Mouse (Mus musculus) forebrain, embryonic 14.5 days (tissue): Measurements from ENCODE around the gene Mettl22. TPM values are rescaled to one million over a fixed set of nuclear protein-coding genes. Genes with fewer than 3 reads are reported as not detected.

Source experiments
- ATAC-seq: fragments of 200-750 bp; cut with Nextera tagmentation; 2 replicates; pipeline ENCODE4 v1.8.0; 2017; ENCODE audit warnings: mild to moderate bottlenecking, moderate library complexity
- DNase-seq: peaks from one replicate; pipeline ENCODE4 v3.0.0-alpha.2; 2015; ENCODE audit warnings: low spot score
- H3K27ac ChIP-seq: fragments of 300-500 bp; sonication (generic); 2 replicates; pipeline ENCODE4 v1.5.1; 2014; ENCODE audit warnings: low read depth, mild to moderate bottlenecking, control low read depth, low read length, moderate library complexity
- H3K27me3 ChIP-seq: fragments of 300-500 bp; sonication (generic); replicated peaks from 2 replicates; pipeline ENCODE4 v1.6.1; 2014; ENCODE audit warnings: low read length, control low read depth, mixed read lengths; ENCODE audit not compliant: control insufficient read depth, insufficient read depth
- H3K36me3 ChIP-seq: fragments of 300-500 bp; sonication (generic); 2 replicates; pipeline ENCODE4 v1.6.1; 2014; ENCODE audit warnings: low read length, control low read depth; ENCODE audit not compliant: control insufficient read depth, insufficient read depth
- H3K4me1 ChIP-seq: fragments of 300-500 bp; sonication (generic); 2 replicates; pipeline ENCODE4 v1.6.1; 2014; ENCODE audit warnings: antibody characterized with exemption, low read length, control low read depth; ENCODE audit not compliant: control insufficient read depth, insufficient read depth
- H3K4me2 ChIP-seq: fragments of 300-500 bp; sonication (generic); 2 replicates; pipeline ENCODE4 v1.6.1; 2014; ENCODE audit warnings: mild to moderate bottlenecking, control low read depth, low read length
- H3K4me3 ChIP-seq: fragments of 300-500 bp; sonication (generic); 2 replicates; pipeline ENCODE4 v1.5.1; 2014; ENCODE audit warnings: low read depth, low read length, control low read depth
- H3K9ac ChIP-seq: fragments of 300-500 bp; sonication (generic); 2 replicates; pipeline ENCODE4 v1.6.1; 2014; ENCODE audit warnings: mild to moderate bottlenecking, low read length, control low read depth, moderate library complexity
- H3K9me3 ChIP-seq: fragments of 300-500 bp; sonication (generic); replicated peaks from 2 replicates; pipeline ENCODE4 v1.6.1; 2016; ENCODE audit warnings: low read length, control low read depth, mixed read lengths; ENCODE audit not compliant: control insufficient read depth
- WGBS: fragments of 180-500 bp; shearing (Covaris S2); extraction: QIAGEN DNeasy Blood & Tissue Kit; methylation state at CpG from one replicate; pipeline ENCODE4 v1.1.7; 2014; 5-methylcytosine and 5-hydroxymethylcytosine counted together
- polyA plus RNA-seq: library from polyadenylated mRNA; unstranded; fragments of >200 nt; fragmentation: Nextera tagmentation; extraction: Ambion mirVana; gene quantifications from 2 replicates; pipeline ENCODE4 v1.2.1, GENCODE M21; 2014

Mettl22 gene
- polyA plus RNA-seq, 1 experiment from 2014 or later: 48.6 TPM

GRCm38 (mm10) chr16:8521322-8521721 lies 50.7 kb downstream of the Mettl22 start:
- no peaks in the 10 kb centered on the region for H3K9me3 ChIP-seq
- H3K27ac ChIP-seq: no peak overlapping the region
- DNase-seq: no peak
- H3K4me1 ChIP-seq: peaks cover 16% of the 10 kb centered on the region
- no peak overlapping the region for H3K4me2 ChIP-seq
- peaks cover 38% of the 10 kb centered on the region for H3K27me3 ChIP-seq
- no peaks in the 10 kb centered on the region for H3K36me3 ChIP-seq
- no peak overlapping the region for H3K4me3 ChIP-seq
- ATAC-seq: no peak
- 80% methylated on average over 4 of the region's 4 CpGs for WGBS
- no peak overlapping the region for H3K9ac ChIP-seq

- Histone ChIP-seq H3K27me3 (peaks cover 52% of the 10 kb centered on the region), H3K9ac (peak overlapping the region; percentile 13), H3K4me2 (no peak overlapping the region; the same call in 1 of the 2 replicates), H3K27ac (peak overlapping the region; percentile 72), H3K4me1 (peaks cover 16% of the 10 kb centered on the region), H3K9me3 (no peaks in the 10 kb centered on the region), H3K36me3 (no peaks in the 10 kb centered on the region), H3K4me3 (no peak overlapping the region)
- peak; percentile 95 for ATAC-seq
- WGBS: 5% methylated on average over 11 of the region's 11 CpGs
- DNase-seq: peak; percentile 93
These were observed 53.0 kb downstream of the Mettl22 start for GRCm38 (mm10) chr16:8523480-8524144.

DNA sequence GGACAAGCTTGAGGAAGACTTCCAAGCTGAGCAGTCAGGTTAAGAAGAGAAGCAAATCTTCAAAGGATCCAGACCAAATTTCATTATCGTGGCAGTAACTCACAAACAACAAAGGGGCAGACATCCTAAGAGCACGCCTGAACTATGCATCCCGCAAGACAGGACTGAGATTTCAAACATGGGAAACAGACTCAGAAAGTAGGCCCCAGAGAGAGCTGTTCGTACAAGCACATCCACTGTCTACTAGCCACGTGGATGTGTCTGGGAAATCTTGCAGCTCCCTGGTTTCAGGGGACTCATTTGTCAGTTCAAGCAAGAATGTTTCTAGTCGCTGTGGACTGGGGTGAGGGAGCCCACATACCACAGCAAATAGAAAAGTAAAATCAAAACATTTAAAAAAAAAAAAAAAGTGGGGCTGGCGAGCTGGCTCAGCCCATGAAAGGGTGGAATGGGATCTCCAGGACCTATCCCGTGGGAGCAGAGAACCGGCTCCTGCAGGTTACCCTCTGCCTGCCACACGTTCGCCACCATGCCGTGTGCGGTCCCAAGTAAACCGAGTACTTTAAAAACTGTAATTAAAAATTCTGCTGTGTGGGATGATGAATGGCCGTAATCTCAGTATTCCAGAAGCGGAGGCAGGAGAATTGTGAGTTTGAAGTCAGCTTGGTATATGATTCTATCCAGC lies 53.7 kb downstream of the Mettl22 start:
- WGBS: 51% methylated on average over 16 of the region's 16 CpGs
- H3K4me3 ChIP-seq: no peak overlapping the region
- ATAC-seq: peak; percentile 8; the same call in 1 of the 2 replicates
- H3K36me3 ChIP-seq: no peaks in the 10 kb centered on the region
- DNase-seq: peak; percentile 37
- H3K9ac ChIP-seq: 0 out of 2 replicates have a peak overlapping the region, but pooled peaks have one; percentile 13
- peaks cover 52% of the 10 kb centered on the region for H3K27me3 ChIP-seq
- no peak overlapping the region; the same call in 1 of the 2 replicates for H3K4me2 ChIP-seq
- H3K27ac ChIP-seq: peak overlapping the region; percentile 72
- peaks cover 16% of the 10 kb centered on the region for H3K4me1 ChIP-seq
- H3K9me3 ChIP-seq: no peaks in the 10 kb centered on the region

GRCm38 (mm10) chr16:8525293-8525692 lies 54.7 kb downstream of the Mettl22 start:
- no peak for DNase-seq
- ATAC-seq: no peak
- no peak overlapping the region for H3K9ac ChIP-seq
- no peaks in the 10 kb centered on the region for H3K9me3 ChIP-seq
- H3K27ac ChIP-seq: no peak overlapping the region
- H3K4me3 ChIP-seq: no peak overlapping the region
- no peaks in the 10 kb centered on the region for H3K36me3 ChIP-seq
- peaks cover 16% of the 10 kb centered on the region for H3K4me1 ChIP-seq
- H3K4me2 ChIP-seq: no peak overlapping the region
- WGBS: 67% methylated on average over 3 of the region's 3 CpGs
- peaks cover 52% of the 10 kb centered on the region for H3K27me3 ChIP-seq

DNA sequence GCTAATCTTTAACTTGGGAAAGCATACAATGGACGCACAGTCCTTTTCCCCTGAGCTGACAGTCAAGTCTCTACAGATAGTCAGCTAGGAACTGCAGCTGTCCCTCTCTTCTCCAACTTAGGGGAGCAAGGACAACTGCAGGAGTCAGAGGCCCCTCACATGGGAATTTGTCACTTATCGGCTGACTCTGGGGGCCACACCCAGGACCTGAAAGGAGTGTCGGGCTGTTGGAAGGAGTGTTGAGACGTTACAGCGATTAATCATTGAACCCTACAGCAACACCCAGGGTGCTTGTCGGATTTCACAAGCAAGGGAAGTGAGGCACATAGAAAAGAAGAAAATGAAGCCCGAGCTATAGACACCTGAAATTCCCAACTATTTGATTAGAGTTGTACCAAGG lies 55.3 kb downstream of the Mettl22 start:
- 85% methylated on average over 7 of the region's 7 CpGs for WGBS
- H3K9ac ChIP-seq: no peak overlapping the region
- no peaks in the 10 kb centered on the region for H3K36me3 ChIP-seq
- H3K27ac ChIP-seq: no peak overlapping the region
- DNase-seq (no peak), ATAC-seq (no peak)
- H3K9me3 ChIP-seq: no peaks in the 10 kb centered on the region
- H3K27me3 ChIP-seq: peaks cover 47% of the 10 kb centered on the region
- H3K4me1 ChIP-seq: peaks cover 16% of the 10 kb centered on the region
- H3K4me2 ChIP-seq: no peak overlapping the region
- no peak overlapping the region for H3K4me3 ChIP-seq

DNA sequence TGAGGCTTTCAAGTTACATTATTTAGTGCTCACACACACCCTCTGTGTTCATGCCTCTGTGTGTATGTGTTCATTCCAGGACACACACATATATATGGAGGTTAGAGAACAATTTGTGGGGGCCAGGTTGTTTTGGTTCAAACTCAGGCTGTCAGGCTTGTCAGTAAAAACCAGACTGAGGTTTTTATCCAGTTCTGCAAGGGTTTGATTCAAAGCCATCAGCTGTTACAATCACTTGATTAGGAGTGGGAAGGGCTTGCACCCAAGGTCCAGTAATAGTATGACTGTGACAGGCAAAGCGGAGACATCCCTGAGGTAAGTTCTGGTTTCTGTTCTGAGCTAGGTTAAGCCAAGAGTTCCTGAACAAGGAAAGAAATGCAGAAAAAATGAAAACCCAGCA lies 58.8 kb downstream of the Mettl22 start:
- Histone ChIP-seq H3K4me3 (no peak overlapping the region), H3K4me2 (no peak overlapping the region), H3K36me3 (no peaks in the 10 kb centered on the region), H3K9me3 (no peaks in the 10 kb centered on the region), H3K27ac (no peak overlapping the region), H3K27me3 (peaks cover 29% of the 10 kb centered on the region), H3K9ac (no peak overlapping the region), H3K4me1 (peaks cover under 1% of the 10 kb centered on the region)
- no peak for ATAC-seq
- 97% methylated on average over 1 of the region's 1 CpGs for WGBS
- no peak for DNase-seq

DNA sequence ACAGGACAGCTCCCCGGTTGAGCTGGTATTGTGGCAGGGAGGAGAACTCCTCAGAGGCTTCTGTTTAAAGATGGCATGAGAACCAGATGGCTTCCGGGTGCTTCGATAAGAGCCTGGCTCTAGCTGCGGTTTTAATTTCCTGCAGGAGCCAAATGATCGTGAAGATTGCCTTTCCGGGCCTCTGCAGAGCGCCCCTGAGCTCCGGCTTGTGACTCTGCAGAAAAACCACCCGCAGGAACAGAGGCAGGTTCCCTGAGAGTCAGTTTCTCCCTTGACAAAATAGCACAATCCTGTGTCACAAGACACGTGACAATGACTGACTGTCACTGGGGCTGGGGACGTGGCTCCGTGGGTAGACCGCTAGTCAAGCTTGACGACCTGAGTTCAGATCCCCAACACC lies 59.4 kb downstream of the Mettl22 start:
- ATAC-seq (no peak), DNase-seq (no peak)
- H3K4me1 ChIP-seq: no peaks in the 10 kb centered on the region
- H3K4me3 ChIP-seq: no peak overlapping the region
- H3K9ac ChIP-seq: no peak overlapping the region
- no peaks in the 10 kb centered on the region for H3K36me3 ChIP-seq
- no peaks in the 10 kb centered on the region for H3K9me3 ChIP-seq
- peaks cover 27% of the 10 kb centered on the region for H3K27me3 ChIP-seq
- 84% methylated on average over 14 of the region's 14 CpGs for WGBS
- H3K27ac ChIP-seq: no peak overlapping the region; the same call in 1 of the 2 replicates
- no peak overlapping the region for H3K4me2 ChIP-seq

- Histone ChIP-seq H3K9me3 (no peaks in the 10 kb centered on the region), H3K36me3 (no peaks in the 10 kb centered on the region), H3K4me2 (no peak overlapping the region), H3K4me3 (no peak overlapping the region), H3K27me3 (peaks cover 9% of the 10 kb centered on the region), H3K27ac (no peak overlapping the region), H3K4me1 (no peaks in the 10 kb centered on the region), H3K9ac (no peak overlapping the region)
- DNase-seq: no peak
- ATAC-seq: no peak
- 91% methylated on average over 9 of the region's 9 CpGs for WGBS
These were observed 61.9 kb downstream of the Mettl22 start for GRCm38 (mm10) chr16:8532461-8532860.

DNA sequence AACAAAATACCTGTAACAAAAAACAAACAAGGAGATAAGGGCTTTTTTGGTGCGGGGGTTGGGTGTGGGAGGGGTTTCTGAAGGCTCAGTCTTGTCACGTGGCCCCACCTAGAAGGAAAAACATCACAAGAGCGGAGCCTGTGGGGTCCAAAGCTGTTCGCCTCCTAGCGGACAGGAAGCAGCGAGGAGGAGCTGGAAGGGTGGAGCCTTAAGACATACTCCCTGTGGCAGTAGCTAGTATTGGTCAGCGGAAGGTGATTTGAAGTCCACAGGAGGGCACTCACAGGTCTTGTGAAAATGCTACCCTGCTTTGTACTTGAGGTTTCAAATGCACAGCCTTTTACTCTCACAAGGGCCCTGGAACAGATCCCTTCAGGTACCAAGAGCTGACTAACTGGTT lies 62.3 kb downstream of the Mettl22 start:
- no peak overlapping the region for H3K4me3 ChIP-seq
- no peak for DNase-seq
- ATAC-seq: no peak
- no peak overlapping the region for H3K4me2 ChIP-seq
- no peak overlapping the region for H3K27ac ChIP-seq
- H3K27me3 ChIP-seq: peaks cover 5% of the 10 kb centered on the region
- H3K9ac ChIP-seq: no peak overlapping the region
- 76% methylated on average over 7 of the region's 7 CpGs for WGBS
- H3K9me3 ChIP-seq: no peaks in the 10 kb centered on the region
- H3K4me1 ChIP-seq: no peaks in the 10 kb centered on the region
- H3K36me3 ChIP-seq: no peaks in the 10 kb centered on the region
